Mouse (Mus musculus) forebrain, embryonic 13.5 days (tissue): ENCODE data around the gene Fam76b. TPM values are rescaled to one million over a fixed set of nuclear protein-coding genes. Genes with fewer than 3 reads are reported as not detected.

Experiments used
- ATAC-seq: fragments of 200-750 bp; cut with Nextera tagmentation; 2 replicates; pipeline ENCODE4 v1.8.0; 2017
- H3K27ac ChIP-seq: fragments of 300-500 bp; sonication (generic); 2 replicates; pipeline ENCODE4 v1.5.1; 2015; ENCODE audit warnings: inconsistent platforms, mild to moderate bottlenecking, moderate library complexity
- H3K27me3 ChIP-seq: fragments of 300-500 bp; sonication (generic); 2 replicates; pipeline ENCODE4 v1.6.1; 2015; ENCODE audit warnings: mild to moderate bottlenecking, inconsistent platforms
- H3K36me3 ChIP-seq: fragments of 300-500 bp; sonication (generic); 2 replicates; pipeline ENCODE4 v1.6.1; 2015; ENCODE audit warnings: mild to moderate bottlenecking, inconsistent platforms; ENCODE audit not compliant: poor library complexity, severe bottlenecking
- H3K4me1 ChIP-seq: fragments of 300-500 bp; sonication (generic); 2 replicates; pipeline ENCODE4 v1.6.1; 2015; ENCODE audit warnings: inconsistent platforms
- H3K4me2 ChIP-seq: fragments of 300-500 bp; sonication (generic); 2 replicates; pipeline ENCODE4 v1.6.1; 2015; ENCODE audit warnings: inconsistent platforms, mild to moderate bottlenecking, moderate library complexity
- H3K4me3 ChIP-seq: fragments of 300-500 bp; sonication (generic); 2 replicates; pipeline ENCODE4 v1.5.1; 2015; ENCODE audit warnings: mild to moderate bottlenecking, inconsistent platforms
- H3K9ac ChIP-seq: fragments of 300-500 bp; sonication (generic); 2 replicates; pipeline ENCODE4 v1.6.1; 2015; ENCODE audit warnings: mild to moderate bottlenecking, inconsistent platforms
- H3K9me3 ChIP-seq: fragments of 300-500 bp; sonication (generic); replicated peaks from 2 replicates; pipeline ENCODE4 v1.6.1; 2016; ENCODE audit warnings: inconsistent platforms
- WGBS: fragments of 180-500 bp; shearing (Covaris S2); methylation state at CpG from one replicate; pipeline ENCODE4 v1.1.7; 2015; 5-methylcytosine and 5-hydroxymethylcytosine counted together
- polyA plus RNA-seq: library from polyadenylated mRNA; unstranded; fragments of >200 nt; fragmentation: Nextera tagmentation; extraction: Ambion mirVana; gene quantifications from 2 replicates; pipeline ENCODE4 v1.2.1, GENCODE M21; 2015

The Fam76b gene
- polyA plus RNA-seq, 1 experiment from 2014 or later: 29.0 TPM

DNA sequence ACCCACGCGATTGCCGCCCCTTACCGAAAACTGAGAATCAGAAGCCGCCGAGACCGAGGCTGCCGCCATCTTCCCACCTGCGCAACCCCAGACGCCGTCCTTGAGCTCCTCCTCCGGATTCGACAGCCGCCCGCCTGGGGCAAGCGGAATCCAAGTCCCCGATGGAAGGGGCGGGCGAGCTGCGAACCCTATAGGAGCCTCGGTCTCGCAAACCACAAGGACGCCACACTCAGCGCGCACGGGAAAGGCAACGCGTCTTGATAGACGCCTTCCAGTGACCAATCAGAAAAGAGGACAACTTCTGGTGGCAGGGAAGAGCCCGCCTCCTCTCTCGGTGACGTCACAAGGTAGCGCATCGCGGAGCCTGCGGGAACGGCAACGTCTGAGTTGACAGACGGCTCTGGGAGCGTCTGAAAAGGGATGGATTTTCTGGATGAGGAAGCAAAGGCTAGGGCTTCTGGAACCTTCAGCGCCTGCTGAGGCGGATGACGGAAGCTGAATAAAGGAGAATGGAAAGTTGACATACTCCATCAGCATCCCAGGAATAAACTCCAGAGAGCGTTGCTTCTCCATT is 597 bp upstream of the Fam76b start, which contains the start of gene Cep57:
Gene Cep57 (minus strand): TSS at position 276 of the 574 bp plus-strand sequence.
- 0% methylated on average over 35 of the region's 44 CpGs for WGBS
- Histone ChIP-seq H3K4me3 (peak within 1 kb of the TSS; percentile 83), H3K36me3 (peaks cover 23% of the 10 kb centered on the region; the same call in 1 of the 2 replicates), H3K27ac (peak within 1 kb of the TSS; percentile 99), H3K4me1 (peaks cover 39% of the 10 kb centered on the region), H3K4me2 (peak within 1 kb of the TSS; percentile 87), H3K9ac (peak within 1 kb of the TSS; percentile 95), H3K9me3 (no peaks in the 10 kb centered on the region), H3K27me3 (no peaks in the 10 kb centered on the region)
- ATAC-seq: peak; percentile 93

DNA sequence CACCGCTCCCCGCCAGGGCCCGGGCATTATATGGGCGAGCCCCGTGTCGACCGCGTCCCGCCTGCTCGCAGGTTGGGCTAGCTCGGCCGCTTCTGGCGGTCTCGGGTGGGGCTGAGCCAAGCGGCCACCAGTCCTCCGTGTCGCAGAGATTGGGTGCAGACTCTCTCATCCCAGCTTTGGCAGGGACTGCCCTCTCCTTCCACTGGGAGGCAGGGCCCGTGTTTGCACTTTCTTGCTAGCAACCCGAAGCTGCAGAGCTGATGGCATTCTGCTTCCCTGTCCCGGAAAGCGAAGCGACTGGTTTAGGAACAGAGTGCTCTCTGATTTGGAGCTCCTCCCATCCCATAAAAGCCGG is 548 bp downstream of the Fam76b start:
- Histone ChIP-seq H3K4me2 (peak overlapping the region; percentile 87), H3K4me1 (peaks cover 39% of the 10 kb centered on the region), H3K9me3 (no peaks in the 10 kb centered on the region), H3K27me3 (no peaks in the 10 kb centered on the region), H3K9ac (peak overlapping the region; percentile 95), H3K27ac (peak overlapping the region; percentile 99), H3K4me3 (peak overlapping the region; percentile 83), H3K36me3 (peaks cover 25% of the 10 kb centered on the region)
- ATAC-seq: no peak; the same call in 1 of the 2 replicates
- under 1% methylated on average over 23 of the region's 23 CpGs for WGBS

DNA sequence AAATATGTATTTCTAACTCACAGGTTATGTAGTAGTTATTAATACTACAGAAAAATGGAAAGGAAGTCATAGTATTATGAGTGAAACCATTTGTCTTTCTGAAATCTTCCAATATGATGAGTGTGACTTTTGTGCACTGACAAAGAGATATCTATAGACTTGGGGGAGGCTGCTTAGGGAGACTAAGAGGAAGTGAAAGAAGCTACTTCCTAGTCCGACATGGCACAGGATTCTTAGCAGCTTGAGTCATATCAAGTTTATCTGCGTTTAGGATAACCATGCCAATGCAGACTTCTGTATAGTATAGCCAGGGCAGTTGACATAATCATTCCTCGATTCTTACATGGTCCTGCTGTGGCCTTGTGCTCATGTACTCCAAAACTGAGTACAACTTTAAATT is 7.7 kb downstream of the Fam76b start:
- Histone ChIP-seq H3K9ac (no peak overlapping the region), H3K4me2 (no peak overlapping the region), H3K4me3 (no peak overlapping the region), H3K27ac (no peak overlapping the region), H3K9me3 (no peaks in the 10 kb centered on the region), H3K27me3 (no peaks in the 10 kb centered on the region), H3K4me1 (peaks cover 7% of the 10 kb centered on the region; the same call in 1 of the 2 replicates), H3K36me3 (peaks cover 88% of the 10 kb centered on the region)
- no peak for ATAC-seq
- WGBS: 88% methylated on average over 3 of the region's 3 CpGs

DNA sequence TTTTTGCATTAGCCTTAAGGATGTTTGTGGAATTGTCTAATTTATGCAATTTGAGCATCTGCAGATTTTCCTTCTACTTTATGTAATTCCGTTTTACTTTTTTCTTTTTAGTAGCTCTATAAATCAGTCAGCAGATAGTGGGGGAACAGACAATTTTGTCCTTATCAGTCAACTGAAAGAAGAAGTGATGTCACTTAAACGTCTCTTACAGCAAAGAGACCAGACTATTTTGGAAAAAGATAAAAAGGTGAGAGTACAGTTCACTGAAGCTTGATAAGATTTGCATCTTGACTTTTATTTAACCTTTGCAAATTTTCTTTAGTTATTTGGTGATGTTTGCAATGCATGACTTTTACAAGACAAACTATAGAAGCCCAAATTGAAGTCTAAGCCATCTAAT is 9.2 kb downstream of the Fam76b start:
- ATAC-seq: no peak
- Histone ChIP-seq H3K9me3 (no peaks in the 10 kb centered on the region), H3K27ac (no peak overlapping the region), H3K27me3 (no peaks in the 10 kb centered on the region), H3K4me1 (no peaks in the 10 kb centered on the region), H3K36me3 (peaks cover 89% of the 10 kb centered on the region), H3K9ac (no peak overlapping the region), H3K4me3 (no peak overlapping the region), H3K4me2 (no peak overlapping the region)
- 89% methylated on average over 2 of the region's 2 CpGs for WGBS

DNA sequence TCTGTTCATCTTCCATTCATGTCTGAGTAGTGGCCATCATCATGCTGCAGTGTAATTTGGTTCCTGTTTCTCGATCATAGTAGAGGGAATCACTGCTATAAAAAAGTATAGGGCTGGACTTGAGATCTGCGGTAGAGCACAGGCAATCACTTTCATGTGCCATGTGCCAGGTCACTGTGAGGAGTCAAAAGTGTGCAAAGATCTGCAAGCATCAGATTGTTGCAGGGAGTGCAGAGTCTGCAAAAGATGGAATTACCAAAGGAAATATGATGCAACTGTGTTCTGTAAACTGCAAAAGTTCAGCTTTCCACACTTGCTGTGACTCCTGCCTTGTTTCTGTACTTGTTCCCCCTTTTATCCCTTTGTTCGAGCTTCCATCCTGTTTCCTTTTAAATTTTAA is 20.1 kb downstream of the Fam76b start:
- Histone ChIP-seq H3K4me2 (no peak overlapping the region), H3K9me3 (no peaks in the 10 kb centered on the region), H3K4me3 (no peak overlapping the region), H3K27me3 (no peaks in the 10 kb centered on the region), H3K4me1 (no peaks in the 10 kb centered on the region), H3K9ac (no peak overlapping the region), H3K27ac (no peak overlapping the region), H3K36me3 (peaks cover 25% of the 10 kb centered on the region)
- no peak for ATAC-seq
- WGBS: 92% methylated on average over 3 of the region's 3 CpGs

DNA sequence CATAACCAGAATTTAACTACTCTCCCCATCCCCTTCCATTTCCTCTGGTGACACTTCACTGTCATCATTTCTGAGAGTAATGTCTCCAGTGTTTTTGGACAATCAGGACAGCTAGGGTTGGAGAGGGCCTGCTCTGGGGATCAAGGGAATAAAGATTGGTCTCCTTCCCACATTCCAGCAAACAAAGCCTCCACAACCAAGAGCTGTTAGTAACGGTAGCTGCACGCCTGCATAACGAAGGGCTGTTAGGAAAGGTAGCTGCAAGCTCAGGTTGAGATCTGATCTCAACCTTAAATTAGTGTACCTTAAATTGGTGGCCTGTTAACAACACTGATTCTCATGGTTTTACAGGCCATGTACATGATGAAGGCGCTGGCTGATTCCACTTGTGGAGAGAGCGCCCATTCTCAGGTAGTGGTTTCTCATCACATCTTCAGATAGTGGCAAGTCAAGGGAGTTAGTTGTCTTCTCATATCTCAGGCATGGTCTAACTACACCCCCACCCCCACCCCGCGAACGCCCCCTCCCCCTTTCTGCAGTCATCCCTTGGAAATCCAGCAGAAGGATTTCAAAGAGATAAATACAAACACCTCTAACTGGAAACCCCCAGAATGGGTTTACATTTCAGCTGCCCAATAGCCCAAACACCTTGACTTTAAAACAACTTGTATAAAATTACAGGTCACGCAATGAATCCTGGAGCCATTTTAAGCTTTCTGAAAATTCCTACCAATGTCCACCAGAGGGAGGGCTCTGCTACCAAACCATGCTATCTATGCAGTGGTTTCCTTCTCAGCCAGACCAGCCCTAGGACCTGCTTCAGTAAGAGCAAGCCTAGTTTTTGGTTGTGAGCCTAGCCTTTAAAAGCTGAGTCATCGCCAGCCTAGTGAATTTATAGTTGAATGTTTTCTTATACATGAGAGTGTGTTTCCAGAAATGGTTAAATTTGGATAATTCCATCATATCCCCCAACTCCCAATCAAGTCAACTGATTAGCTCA is 21.3 kb downstream of the Fam76b start:
- Histone ChIP-seq H3K9ac (no peak overlapping the region), H3K4me1 (no peaks in the 10 kb centered on the region), H3K27ac (no peak overlapping the region), H3K4me2 (no peak overlapping the region), H3K9me3 (no peaks in the 10 kb centered on the region), H3K36me3 (peaks cover 17% of the 10 kb centered on the region), H3K4me3 (no peak overlapping the region), H3K27me3 (no peaks in the 10 kb centered on the region)
- peak; percentile 80 for ATAC-seq
- WGBS: 75% methylated on average over 10 of the region's 10 CpGs

DNA sequence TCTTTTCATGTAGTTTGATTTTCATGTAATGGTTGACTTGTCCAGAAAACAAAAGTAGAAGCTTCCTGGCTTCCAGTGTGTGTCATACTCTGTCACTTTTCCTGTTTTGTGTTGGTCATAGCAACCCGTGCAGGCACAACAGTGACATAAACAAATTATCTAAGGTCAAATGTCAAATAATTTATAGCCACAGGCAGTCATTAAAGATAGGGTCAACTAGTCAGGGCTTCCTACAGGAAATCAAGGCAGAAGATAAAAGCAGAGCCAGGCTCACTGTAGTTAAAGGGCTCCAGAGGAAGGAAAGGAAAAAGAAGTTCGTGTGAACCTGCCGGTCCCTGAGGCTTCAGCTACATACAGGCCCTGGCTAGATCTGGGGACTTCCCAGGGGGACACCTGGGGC is 26.4 kb downstream of the Fam76b start:
- Histone ChIP-seq H3K4me1 (no peaks in the 10 kb centered on the region), H3K9me3 (no peaks in the 10 kb centered on the region), H3K4me3 (no peak overlapping the region), H3K36me3 (no peaks in the 10 kb centered on the region), H3K27ac (no peak overlapping the region), H3K27me3 (no peaks in the 10 kb centered on the region), H3K9ac (no peak overlapping the region), H3K4me2 (no peak overlapping the region)
- no peak for ATAC-seq
- 87% methylated on average over 3 of the region's 3 CpGs for WGBS

DNA sequence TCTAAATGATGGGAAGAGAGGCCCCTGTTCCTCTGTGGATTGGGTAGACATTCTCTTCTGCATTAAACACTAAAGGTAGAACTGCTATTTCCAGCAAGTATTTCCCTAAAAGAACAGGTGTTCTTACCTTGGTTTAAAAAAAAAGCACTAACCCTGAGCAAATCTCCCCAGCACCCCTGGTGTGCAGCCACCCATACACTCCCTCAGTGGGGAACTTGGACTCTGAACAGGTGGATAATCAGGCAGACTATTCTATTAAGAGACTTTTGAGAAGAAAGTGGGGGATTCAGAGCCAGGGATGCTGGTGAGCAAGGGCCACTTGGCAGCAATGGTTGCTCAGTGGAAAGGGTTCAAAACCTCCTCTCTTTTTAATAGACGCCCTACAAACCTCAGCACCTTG is 28.7 kb downstream of the Fam76b start:
- Histone ChIP-seq H3K27me3 (no peaks in the 10 kb centered on the region), H3K4me1 (no peaks in the 10 kb centered on the region), H3K36me3 (no peaks in the 10 kb centered on the region), H3K4me3 (no peak overlapping the region), H3K9ac (no peak overlapping the region), H3K27ac (no peak overlapping the region), H3K4me2 (no peak overlapping the region), H3K9me3 (no peaks in the 10 kb centered on the region)
- WGBS: 63% methylated on average over 1 of the region's 1 CpGs
- no peak for ATAC-seq

DNA sequence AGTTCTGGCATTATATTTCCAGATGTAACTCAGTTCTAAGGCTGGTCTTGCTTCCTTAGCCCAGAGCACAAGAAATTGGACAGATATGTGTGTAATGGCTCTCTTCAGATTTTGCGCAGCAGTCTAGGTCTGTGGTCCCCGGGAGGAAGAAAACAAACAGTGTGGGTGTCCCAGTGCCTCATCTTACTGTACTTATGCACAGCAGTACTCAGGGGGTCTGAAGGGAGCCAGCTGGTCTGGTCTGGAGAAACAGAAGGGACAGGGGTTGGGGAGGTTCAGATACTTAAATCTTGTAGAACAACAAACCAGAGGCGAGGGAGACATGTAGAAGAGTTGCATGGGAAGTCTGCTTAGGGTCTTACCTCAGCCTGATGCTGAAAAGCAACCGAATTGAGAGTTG is 29.3 kb downstream of the Fam76b start:
- no peak overlapping the region for H3K4me3 ChIP-seq
- H3K9ac ChIP-seq: no peak overlapping the region
- ATAC-seq: no peak
- no peaks in the 10 kb centered on the region for H3K4me1 ChIP-seq
- H3K4me2 ChIP-seq: no peak overlapping the region
- no peaks in the 10 kb centered on the region for H3K36me3 ChIP-seq
- H3K27ac ChIP-seq: no peak overlapping the region
- H3K27me3 ChIP-seq: no peaks in the 10 kb centered on the region
- 80% methylated on average over 4 of the region's 4 CpGs for WGBS
- no peaks in the 10 kb centered on the region for H3K9me3 ChIP-seq

DNA sequence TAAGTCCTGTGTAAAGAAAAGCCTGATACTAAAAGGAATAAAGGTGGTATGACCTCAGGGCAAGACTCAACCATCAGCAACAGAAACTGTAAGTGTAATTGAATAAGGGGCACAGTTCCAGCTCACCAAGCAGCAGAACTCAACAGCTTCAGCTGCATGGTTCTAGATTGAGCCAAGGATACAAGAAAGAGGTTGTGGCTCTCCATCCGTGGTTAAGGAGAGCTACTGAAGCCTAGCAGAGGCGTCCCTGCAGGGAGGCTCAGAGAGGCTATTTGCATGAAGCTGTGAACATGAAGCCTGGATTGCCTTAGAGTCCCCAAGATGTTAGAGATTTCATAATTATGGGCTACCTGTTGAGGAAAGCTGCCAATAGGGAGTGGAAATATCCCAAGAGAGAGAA is 40.1 kb downstream of the Fam76b start:
- WGBS: 68% methylated on average over 2 of the region's 2 CpGs

DNA sequence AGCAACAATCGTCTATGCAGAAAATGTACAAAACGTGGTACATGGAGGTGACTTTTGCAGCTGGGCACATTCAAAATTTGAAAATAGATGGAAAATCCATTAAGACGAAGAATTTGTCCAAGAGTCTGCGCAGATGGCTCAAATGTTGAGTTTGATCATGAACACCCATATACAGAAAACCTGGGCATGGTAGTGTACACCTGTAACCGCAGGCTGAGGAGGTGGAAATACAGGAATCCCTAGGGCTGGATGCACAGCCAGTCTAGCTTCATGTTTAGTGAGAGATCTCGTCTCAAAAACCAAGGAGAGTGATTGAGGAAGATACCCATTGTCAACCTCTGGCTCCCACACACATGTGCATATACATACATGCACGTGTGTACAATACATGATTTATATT is 44.1 kb downstream of the Fam76b start:
- Histone ChIP-seq H3K9ac (no peak overlapping the region), H3K4me2 (no peak overlapping the region), H3K27me3 (no peaks in the 10 kb centered on the region), H3K4me3 (no peak overlapping the region), H3K4me1 (no peaks in the 10 kb centered on the region), H3K9me3 (no peaks in the 10 kb centered on the region), H3K36me3 (no peaks in the 10 kb centered on the region), H3K27ac (no peak overlapping the region)
- no peak for ATAC-seq
- WGBS: 88% methylated on average over 7 of the region's 7 CpGs

More for the DNA sequence above, 40.1 kb downstream of the Fam76b start:
- Histone ChIP-seq H3K27me3 (no peaks in the 10 kb centered on the region), H3K9ac (no peak overlapping the region), H3K4me3 (no peak overlapping the region), H3K4me1 (no peaks in the 10 kb centered on the region), H3K9me3 (no peaks in the 10 kb centered on the region), H3K36me3 (no peaks in the 10 kb centered on the region), H3K27ac (no peak overlapping the region), H3K4me2 (no peak overlapping the region)
- ATAC-seq: no peak

DNA sequence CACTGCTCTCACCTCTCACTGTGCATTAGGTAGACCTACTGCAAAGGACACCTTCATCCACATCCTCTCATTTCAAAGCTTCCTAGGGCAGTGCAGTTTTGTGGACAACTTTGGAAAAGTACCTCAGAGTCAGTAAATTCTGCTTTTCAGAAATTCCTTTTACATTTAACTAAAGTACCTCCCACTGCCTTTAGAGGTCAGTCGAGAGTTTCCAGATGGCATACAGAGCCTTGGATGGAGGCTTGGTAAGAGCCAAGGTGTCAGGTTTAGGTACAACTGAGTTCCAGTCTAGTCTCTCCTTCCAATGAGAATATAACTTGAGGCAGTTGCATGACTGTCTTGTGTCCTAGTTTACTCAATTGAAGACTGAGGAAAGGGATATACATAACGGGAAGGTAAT is 46.8 kb downstream of the Fam76b start:
- no peak overlapping the region for H3K4me2 ChIP-seq
- WGBS: 51% methylated on average over 2 of the region's 2 CpGs

More for the DNA sequence above, 46.8 kb downstream of the Fam76b start:
- no peak overlapping the region for H3K9ac ChIP-seq
- no peak overlapping the region for H3K4me3 ChIP-seq
- H3K9me3 ChIP-seq: no peaks in the 10 kb centered on the region
- no peak overlapping the region for H3K27ac ChIP-seq
- no peaks in the 10 kb centered on the region for H3K4me1 ChIP-seq
- ATAC-seq: no peak
- H3K36me3 ChIP-seq: no peaks in the 10 kb centered on the region
- H3K27me3 ChIP-seq: no peaks in the 10 kb centered on the region
